Mouse (Mus musculus) right cerebral cortex, adult 2 months (tissue): Measurements from ENCODE around the gene Psmb11.

ENCODE experiments used
- DNase-seq, 2 experiments: peaks; one replicate each; pipeline ENCODE4 v3.0.0; 2021 to 2022; ENCODE audit warnings: low spot score in 2 of 2

Psmb11 gene

DNA sequence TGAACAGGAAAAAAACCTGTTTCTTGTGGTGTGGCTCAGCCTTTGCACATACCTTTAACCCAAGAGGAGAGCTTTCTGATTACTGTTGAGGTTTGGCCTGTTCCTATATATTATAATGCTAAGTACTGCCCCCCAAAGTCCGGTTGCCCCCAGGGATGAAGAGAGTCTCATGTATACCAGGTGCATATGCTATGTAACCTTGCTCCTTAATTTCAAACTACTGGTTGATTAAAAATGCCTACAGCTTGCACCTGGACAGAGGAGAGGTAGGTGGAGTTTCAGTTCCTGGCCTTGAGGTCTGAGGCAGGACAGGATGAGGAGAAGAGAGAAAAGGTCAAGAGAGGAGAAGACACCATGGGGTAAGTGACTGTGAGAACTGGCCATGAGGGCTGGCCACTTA, at the start of gene Psmb11:
TSS of gene Psmb11 (plus strand) at position 301 of the 400 bp plus-strand sequence.
- DNase-seq = no peak

- no peak for DNase-seq
These were observed 49.1 kb upstream of the Psmb11 start for GRCm38 (mm10) chr14:54572122-54572521.

- DNase-seq = no peak
These were observed 48.2 kb upstream of the Psmb11 start for GRCm38 (mm10) chr14:54572790-54573736.

- no peak for DNase-seq
These were observed 47.0 kb upstream of the Psmb11 start for GRCm38 (mm10) chr14:54574253-54574652.

DNA sequence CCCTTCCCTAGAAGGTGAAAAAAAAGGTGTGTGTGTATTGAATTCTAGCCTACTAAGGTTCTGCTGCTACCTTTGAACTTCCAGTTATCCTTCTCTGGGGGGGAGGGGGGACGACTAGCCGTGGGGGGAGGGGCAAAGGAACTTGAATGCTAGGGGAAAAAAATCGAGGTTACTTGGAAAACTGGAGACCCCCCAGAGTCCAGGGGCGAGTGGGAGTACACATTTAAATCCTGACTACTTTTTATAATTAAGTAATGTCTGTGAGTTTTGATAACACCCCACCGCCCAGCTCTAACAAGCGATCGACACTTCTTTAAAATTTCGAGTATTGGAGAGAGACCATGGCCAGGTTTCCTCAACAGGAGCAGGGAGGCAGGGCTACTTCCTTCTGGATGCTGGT, 46.2 kb upstream of the Psmb11 start:
- DNase-seq = no peak

GRCm38 (mm10) chr14:54575631-54576030, 45.6 kb upstream of the Psmb11 start:
- DNase-seq = no peak

GRCm38 (mm10) chr14:54576241-54577088, 44.8 kb upstream of the Psmb11 start:
- no peak for DNase-seq

DNA sequence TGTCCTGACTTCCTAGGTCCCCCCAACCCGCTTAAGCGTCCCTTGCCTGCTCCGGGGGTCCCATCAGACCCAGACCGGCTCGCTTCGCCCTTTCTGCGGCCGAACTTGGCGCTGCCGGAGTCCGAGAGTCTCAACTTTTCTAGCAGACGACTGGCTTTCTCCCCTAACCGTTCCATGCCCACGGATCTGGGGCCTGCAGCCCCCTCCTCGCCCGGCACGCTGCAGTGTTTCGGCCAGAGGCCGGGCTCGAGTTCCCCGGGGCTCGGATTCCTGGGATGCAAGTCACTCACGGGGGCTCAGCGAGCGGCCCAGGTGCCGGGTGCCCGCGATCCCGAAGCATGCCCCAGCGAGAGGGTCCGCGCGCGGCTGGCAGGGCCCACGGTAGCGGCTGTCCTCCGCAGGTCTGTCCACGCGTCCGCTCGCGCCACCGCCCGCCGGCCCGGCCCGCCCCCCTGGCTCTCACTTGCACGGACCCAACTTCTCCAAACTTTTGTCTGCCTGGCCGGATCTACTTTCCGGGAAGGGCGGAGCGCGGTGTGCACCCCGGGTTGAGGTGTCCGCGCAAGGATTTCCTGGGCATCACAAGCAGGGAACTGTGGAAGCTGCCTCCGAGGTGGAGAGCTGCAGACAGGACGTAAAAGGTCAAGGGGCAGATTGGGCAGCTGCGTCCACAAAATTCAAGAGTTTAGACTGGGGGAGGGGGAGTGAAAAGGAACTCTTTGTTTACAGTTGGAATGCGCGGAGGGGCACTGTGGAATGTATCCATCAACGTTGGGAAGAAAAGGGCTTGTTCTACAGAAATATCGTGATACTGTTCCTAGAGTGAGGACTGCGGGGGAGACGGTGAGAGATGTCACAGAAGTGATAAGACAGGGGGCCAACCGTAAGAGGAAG, 43.9 kb upstream of the Psmb11 start, which contains the start of gene Ajuba:
TSS of gene Ajuba (minus strand) at position 470 of the 894 bp plus-strand sequence.
- DNase-seq = peak; percentile 68 to 71

DNA sequence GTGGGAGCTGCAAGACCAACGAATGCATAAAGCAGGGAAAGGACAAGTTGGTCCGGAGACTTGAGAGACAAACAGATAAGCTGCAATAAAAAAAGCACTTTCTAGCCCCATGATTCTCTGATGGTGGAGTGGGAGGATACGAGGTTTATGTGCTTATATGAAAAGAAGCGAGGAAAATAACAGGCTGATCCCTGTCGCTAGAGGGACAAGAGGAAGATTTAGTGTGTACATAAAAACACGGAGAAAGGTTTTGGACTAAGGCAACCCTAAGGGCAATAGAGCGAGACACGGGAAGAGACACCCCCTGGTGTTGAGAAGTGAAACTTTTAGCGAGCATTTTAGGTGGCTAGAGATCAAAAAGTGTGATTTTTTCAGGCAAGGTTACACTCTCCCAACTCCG, 43.2 kb upstream of the Psmb11 start:
- DNase-seq = peak in 1 of 2 experiments; percentile 27

GRCm38 (mm10) chr14:54579638-54580037, 41.6 kb upstream of the Psmb11 start:
- DNase-seq = no peak

DNA sequence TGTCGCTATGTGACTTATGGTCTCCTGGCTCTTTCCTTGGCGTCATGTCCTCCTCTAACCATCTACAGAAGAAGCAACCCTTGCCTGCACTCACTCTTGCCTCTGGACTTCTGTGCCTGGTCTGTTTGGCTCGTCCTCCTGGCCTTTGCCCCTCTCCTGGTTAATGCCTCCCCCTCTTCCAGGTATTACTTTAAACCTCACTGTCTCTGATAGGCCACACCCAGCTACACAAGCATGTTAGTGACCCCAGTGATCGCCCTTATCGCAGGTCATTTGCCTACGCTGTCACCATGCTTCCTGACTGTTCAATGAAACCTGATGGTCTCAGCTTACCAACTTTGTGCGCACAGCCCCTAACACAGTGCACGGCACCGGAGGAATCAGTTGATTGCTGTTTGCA, 38.7 kb upstream of the Psmb11 start:
- no peak for DNase-seq

- peak; percentile 48 to 52 for DNase-seq
These were observed 37.4 kb upstream of the Psmb11 start for GRCm38 (mm10) chr14:54583681-54584338.

DNA sequence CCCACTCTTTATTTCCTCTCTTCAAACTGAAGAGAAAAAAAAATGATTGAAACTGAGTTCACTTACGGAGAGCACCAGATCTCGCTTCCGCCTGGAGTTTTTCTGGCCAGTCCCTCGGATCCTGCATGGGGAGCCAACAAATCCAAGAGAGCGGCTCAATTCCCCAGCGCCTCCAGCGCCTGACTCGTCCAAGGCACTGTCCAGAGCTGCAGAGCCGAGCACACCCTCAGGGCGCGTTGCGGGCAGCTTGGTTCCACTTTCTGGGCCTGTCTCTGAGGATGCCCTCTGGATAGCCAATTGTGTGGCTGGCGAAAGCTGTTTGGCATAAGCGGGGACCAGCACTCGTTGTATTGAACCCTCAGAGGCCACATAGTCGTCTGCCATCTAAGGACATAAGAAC, 30.2 kb upstream of the Psmb11 start:
- DNase-seq = no peak

DNA sequence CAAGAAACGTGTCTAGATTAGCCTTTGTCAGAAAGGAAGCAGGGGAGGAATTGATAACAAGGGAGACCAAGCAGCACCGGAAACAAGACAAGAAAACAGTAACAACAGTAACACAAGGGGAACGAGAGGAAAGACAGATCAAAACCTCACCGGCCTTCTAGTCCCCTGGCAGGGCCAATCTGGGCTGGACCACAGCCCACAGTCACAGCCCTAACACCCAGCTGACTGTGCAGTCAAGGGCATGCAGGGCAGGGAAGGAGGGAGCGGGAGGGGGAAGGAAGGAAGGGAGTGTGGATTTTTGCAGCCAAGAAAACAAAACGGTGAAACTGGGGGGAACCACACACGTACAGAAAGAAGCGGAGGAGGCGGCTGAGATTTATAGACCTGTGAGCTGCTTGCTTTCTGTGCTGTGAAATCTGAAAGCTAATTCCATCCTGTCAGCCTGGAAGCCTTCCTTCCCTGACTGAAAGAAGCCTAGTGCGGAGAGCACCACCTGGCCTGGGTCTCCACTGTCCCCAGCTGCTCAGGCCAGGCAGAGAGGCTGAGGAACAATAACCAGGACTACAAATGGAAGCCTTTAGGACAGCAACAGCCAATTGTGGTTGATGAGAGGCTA, 28.8 kb upstream of the Psmb11 start:
- peak; percentile 59 to 65 for DNase-seq

DNA sequence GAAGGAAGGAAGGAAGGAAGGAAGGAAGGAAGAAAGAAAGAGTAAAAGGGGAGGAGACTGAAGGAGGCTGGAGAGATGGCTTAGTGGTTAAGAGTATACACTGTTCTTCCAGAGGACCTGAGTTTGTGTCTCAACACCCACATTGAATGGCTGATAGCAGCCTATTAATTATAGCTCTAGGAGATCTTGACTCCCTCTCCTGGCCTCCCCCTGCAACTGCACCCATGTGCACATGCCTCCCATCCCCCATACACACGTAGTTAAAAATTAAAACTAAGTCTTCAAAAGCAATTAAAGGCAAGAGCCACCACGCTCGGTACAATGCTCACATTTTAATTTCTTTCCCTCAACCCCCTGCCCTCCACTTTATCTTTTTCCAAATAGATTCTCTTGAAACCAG, 27.2 kb upstream of the Psmb11 start:
- DNase-seq = no peak

GRCm38 (mm10) chr14:54594631-54595414, 26.4 kb upstream of the Psmb11 start:
- peak; percentile 52 to 55 for DNase-seq

- no peak for DNase-seq
These were observed 24.1 kb upstream of the Psmb11 start for GRCm38 (mm10) chr14:54597084-54597483.

DNA sequence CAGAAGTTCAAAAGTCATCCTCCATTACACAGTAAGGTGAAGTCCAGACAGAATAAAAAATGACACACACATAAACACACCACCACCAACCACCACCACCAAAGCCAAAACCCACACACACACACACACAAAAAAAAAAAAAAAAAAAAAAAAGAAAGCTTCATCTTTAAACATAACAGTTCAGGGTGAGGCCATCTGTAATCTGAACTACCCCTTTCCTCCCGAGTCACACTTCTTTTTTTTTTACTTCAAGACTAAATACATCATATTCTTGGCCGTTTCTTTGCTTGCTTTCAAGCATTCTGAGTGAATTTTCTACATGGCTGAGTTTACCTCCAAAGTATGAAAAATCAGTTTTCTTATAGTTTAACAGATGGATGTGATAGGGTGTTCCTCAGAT, 19.6 kb upstream of the Psmb11 start:
- DNase-seq = no peak

- no peak for DNase-seq
These were observed 18.6 kb upstream of the Psmb11 start for GRCm38 (mm10) chr14:54602613-54603012.
